Mouse (Mus musculus): ENCODE data around the gene Fam171a1.
A peak's percentile ranks its signal among the peaks of the same experiment; 100 is the strongest.

The Fam171a1 gene

GRCm38 (mm10) chr2:3267879-3268278, 153.9 kb downstream of the Fam171a1 start:
- peak in 1 of 2 experiments; percentile 33 for DNase-seq (ENCODE audit: low spot score in 2 of 2)

GRCm38 (mm10) chr2:3273349-3273748, 159.3 kb downstream of the Fam171a1 start:
- no peak for DNase-seq (ENCODE audit: low spot score in 2 of 2)

GRCm38 (mm10) chr2:3276106-3276505, 162.1 kb downstream of the Fam171a1 start:
- DNase-seq (ENCODE audit: low spot score in 2 of 2) = no peak
